Mouse (Mus musculus) C2C12 (cell line): ENCODE measurements around the gene Slain2.

Source experiments
- CEBPB ChIP-seq: IDR thresholded peaks from one replicate; pipeline ENCODE4 v1.6.1; 2011; ENCODE audit warnings: low read depth, mild to moderate bottlenecking, control low read depth, moderate library complexity
- CTCF ChIP-seq: IDR thresholded peaks from one replicate; pipeline ENCODE4 v1.5.1; 2011; ENCODE audit not compliant: control insufficient read depth, insufficient read depth, insufficient read length
- FOSL1 ChIP-seq: IDR thresholded peaks from one replicate; pipeline ENCODE4 v1.8.0; 2011; ENCODE audit warnings: mild to moderate bottlenecking, low read length; ENCODE audit not compliant: poor library complexity, insufficient read depth, severe bottlenecking
- MAX ChIP-seq: IDR thresholded peaks from one replicate; pipeline ENCODE4 v1.6.1; 2011; ENCODE audit warnings: mild to moderate bottlenecking, control low read depth
- MYOD1 ChIP-seq: IDR thresholded peaks from one replicate; pipeline ENCODE4 v1.6.1; 2011; ENCODE audit warnings: low read depth; ENCODE audit not compliant: control insufficient read depth, insufficient read length
- MYOG ChIP-seq: IDR thresholded peaks from one replicate; pipeline ENCODE4 v1.6.1; 2011; ENCODE audit not compliant: control insufficient read depth, insufficient read length; ENCODE audit errors: extremely low read depth
- USF1 ChIP-seq: IDR thresholded peaks from one replicate; pipeline ENCODE4 v1.6.1; 2011; ENCODE audit warnings: low read depth, mild to moderate bottlenecking, control low read depth, moderate library complexity

- no peak for TF ChIP-seq MYOG
- no peak for TF ChIP-seq CTCF
- TF ChIP-seq MAX = no peak
- TF ChIP-seq CEBPB = peak; percentile 65
- TF ChIP-seq USF1 = no peak
- no peak for TF ChIP-seq FOSL1
- TF ChIP-seq MYOD1 = peak; percentile 52
Measured at GRCm38 (mm10) chr5:72904903-72905790, 9.0 kb upstream of the Slain2 start.
